Mouse (Mus musculus) C2C12 (cell line): ENCODE measurements at regions not wholly inside any gene's neighbourhood (a gene's known extent, or its start where the extent isn't known, plus 50 kb on each side); places are given as distances from the start of the nearest gene placed in this dataset.

Source experiments
- H3K27me3 ChIP-seq: one replicate; pipeline ENCODE4 v1.6.1; 2011; ENCODE audit not compliant: control insufficient read depth, insufficient read depth, insufficient read length
- H3K36me3 ChIP-seq: one replicate; pipeline ENCODE4 v1.6.1; 2011; ENCODE audit not compliant: control insufficient read depth, insufficient read depth
- H3K4me3 ChIP-seq: one replicate; pipeline ENCODE4 v1.5.1; 2011; ENCODE audit warnings: mild to moderate bottlenecking, control low read depth; ENCODE audit not compliant: poor library complexity, insufficient read depth, severe bottlenecking
- H3K79me2 ChIP-seq: one replicate; pipeline ENCODE4 v1.6.1; 2011; ENCODE audit not compliant: control insufficient read depth, insufficient read depth
- H3K79me3 ChIP-seq: one replicate; pipeline ENCODE4 v1.6.1; 2011; ENCODE audit warnings: low read depth, control low read depth
- H3ac ChIP-seq: one replicate; pipeline ENCODE3; 2011; ENCODE audit warnings: low read depth; ENCODE audit not compliant: control insufficient read depth, insufficient read length
- CEBPB ChIP-seq: IDR thresholded peaks from one replicate; pipeline ENCODE4 v1.6.1; 2011; ENCODE audit warnings: low read depth, mild to moderate bottlenecking, control low read depth, moderate library complexity
- CTCF ChIP-seq: IDR thresholded peaks from one replicate; pipeline ENCODE4 v1.5.1; 2011; ENCODE audit not compliant: control insufficient read depth, insufficient read depth, insufficient read length
- FOSL1 ChIP-seq: IDR thresholded peaks from one replicate; pipeline ENCODE4 v1.8.0; 2011; ENCODE audit warnings: mild to moderate bottlenecking, low read length; ENCODE audit not compliant: poor library complexity, insufficient read depth, severe bottlenecking
- MAX ChIP-seq: IDR thresholded peaks from one replicate; pipeline ENCODE4 v1.6.1; 2011; ENCODE audit warnings: mild to moderate bottlenecking, control low read depth
- MYOD1 ChIP-seq: IDR thresholded peaks from one replicate; pipeline ENCODE4 v1.6.1; 2011; ENCODE audit warnings: low read depth; ENCODE audit not compliant: control insufficient read depth, insufficient read length
- MYOG ChIP-seq: IDR thresholded peaks from one replicate; pipeline ENCODE4 v1.6.1; 2011; ENCODE audit not compliant: control insufficient read depth, insufficient read length; ENCODE audit errors: extremely low read depth
- USF1 ChIP-seq: IDR thresholded peaks from one replicate; pipeline ENCODE4 v1.6.1; 2011; ENCODE audit warnings: low read depth, mild to moderate bottlenecking, control low read depth, moderate library complexity

DNA sequence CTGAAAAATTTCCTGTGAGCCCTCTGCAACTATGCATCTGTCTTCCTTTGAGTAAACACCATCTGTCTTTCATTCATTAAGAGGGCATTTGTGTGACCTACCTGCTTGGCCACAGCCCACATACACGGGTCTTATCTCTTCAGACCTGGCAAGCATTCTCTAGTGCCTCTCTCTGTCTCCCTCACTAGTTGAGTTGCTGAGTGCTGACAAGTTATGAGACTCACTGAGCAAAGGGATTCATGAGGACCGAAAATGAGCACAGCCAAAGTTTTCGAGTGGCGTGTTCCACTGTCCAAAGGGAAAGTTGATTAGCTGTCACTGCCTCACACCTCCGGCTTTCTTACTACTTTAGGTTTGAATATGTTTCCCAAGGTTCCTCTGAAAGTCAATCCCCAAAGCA lies 328.5 kb downstream of the Pmp22 start:
- TF ChIP-seq CTCF (no peak), USF1 (no peak), MAX (no peak)
- H3K36me3 ChIP-seq: no peaks in the 10 kb centered on the region
- H3K27me3 ChIP-seq: no peaks in the 10 kb centered on the region
- no peak overlapping the region for H3ac ChIP-seq
- H3K79me3 ChIP-seq: no peaks in the 10 kb centered on the region
- no peaks in the 10 kb centered on the region for H3K79me2 ChIP-seq
- no peak overlapping the region for H3K4me3 ChIP-seq

GRCm38 (mm10) chr11:63460146-63460545 lies 331.4 kb downstream of the Pmp22 start:
- H3ac ChIP-seq: no peak overlapping the region
- H3K79me2 ChIP-seq: no peaks in the 10 kb centered on the region
- no peaks in the 10 kb centered on the region for H3K79me3 ChIP-seq
- H3K4me3 ChIP-seq: no peak overlapping the region
- no peaks in the 10 kb centered on the region for H3K36me3 ChIP-seq
- no peaks in the 10 kb centered on the region for H3K27me3 ChIP-seq
- TF ChIP-seq MYOD1: no peak
- no peak for TF ChIP-seq CEBPB
- TF ChIP-seq USF1: no peak
- no peak for TF ChIP-seq FOSL1
- no peak for TF ChIP-seq CTCF
- TF ChIP-seq MYOG: no peak
- no peak for TF ChIP-seq MAX

DNA sequence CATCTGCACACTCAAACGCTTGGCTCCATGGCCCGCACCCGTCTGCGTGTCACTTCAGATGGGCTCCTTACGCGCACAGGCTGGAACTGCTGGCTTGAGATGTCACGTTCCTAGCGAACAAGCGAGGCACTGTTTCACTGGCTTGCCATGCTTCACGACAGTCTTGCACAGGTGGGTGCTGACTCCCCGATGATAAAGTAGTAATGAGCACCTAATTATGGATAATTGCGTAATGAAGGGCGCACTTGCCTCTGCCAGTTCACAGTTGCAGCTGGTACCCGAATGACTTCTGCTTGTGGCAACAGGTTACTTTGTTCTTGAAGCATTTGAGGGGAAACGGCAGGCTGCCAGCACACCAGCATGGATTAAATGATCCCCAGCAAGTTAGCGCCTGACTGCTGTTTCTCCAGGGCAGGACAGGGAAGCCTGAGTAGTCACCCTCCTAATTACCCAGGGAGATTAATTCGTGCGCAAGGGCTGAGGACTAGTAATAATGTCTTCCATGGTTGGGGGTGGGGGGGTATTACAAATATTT lies 335.1 kb downstream of the Pmp22 start:
- Histone ChIP-seq H3K36me3 (no peaks in the 10 kb centered on the region), H3K79me3 (no peaks in the 10 kb centered on the region), H3K79me2 (no peaks in the 10 kb centered on the region), H3K27me3 (no peaks in the 10 kb centered on the region), H3ac (no peak overlapping the region), H3K4me3 (no peak overlapping the region)
- TF ChIP-seq MYOG (no peak), CEBPB (no peak), MAX (no peak), MYOD1 (no peak), FOSL1 (no peak), USF1 (no peak), CTCF (no peak)

DNA sequence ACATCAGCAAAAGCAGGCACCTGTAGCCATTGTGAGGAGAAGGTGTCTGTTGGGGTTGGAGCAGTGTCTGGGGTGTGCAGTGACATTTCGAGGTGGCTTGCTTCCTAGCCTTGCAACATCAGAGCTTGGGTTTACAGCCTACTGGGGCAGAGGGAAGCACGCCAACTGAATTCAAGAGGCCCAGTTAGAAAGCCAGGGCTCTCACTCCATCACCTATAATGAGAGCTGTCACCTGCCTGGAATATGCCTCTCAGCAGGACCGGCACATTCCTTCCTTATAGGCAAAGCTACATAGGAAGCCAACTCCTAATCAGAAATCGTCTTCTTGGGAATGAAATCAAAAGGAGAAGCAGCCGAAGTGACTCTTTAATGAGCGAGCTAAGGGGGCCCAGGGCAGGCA lies 337.2 kb downstream of the Pmp22 start:
- Histone ChIP-seq H3K27me3 (no peaks in the 10 kb centered on the region), H3ac (no peak overlapping the region), H3K79me2 (no peaks in the 10 kb centered on the region), H3K36me3 (no peaks in the 10 kb centered on the region), H3K79me3 (no peaks in the 10 kb centered on the region), H3K4me3 (no peak overlapping the region)
- TF ChIP-seq FOSL1: no peak

DNA sequence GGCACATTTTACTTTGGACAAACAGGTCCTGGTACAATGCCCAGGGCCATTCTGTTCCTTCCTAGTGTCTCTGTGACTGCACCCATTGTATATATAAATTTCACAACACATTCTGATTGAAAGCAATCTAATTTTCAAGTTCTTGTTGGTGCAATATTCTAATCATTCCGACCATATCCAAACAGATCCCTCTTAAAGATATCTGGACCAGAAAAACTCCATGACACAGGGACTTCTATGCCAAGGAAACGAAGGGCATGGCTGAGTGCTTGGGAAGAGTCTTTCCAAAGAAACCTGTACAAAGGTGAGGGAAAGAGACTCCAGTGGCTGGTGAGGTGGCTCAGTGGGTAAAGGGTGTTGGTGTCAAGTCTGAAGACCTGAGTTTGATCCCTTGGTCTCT lies 337.8 kb downstream of the Pmp22 start:
- no peaks in the 10 kb centered on the region for H3K79me3 ChIP-seq
- H3K27me3 ChIP-seq: no peaks in the 10 kb centered on the region

GRCm38 (mm10) chr11:63474831-63475230 lies 346.0 kb downstream of the Pmp22 start:
- Histone ChIP-seq H3K36me3 (no peaks in the 10 kb centered on the region), H3K27me3 (no peaks in the 10 kb centered on the region), H3ac (no peak overlapping the region), H3K79me3 (no peaks in the 10 kb centered on the region), H3K4me3 (no peak overlapping the region), H3K79me2 (no peaks in the 10 kb centered on the region)
- TF ChIP-seq MYOG (no peak), CTCF (no peak), MYOD1 (no peak), FOSL1 (no peak), CEBPB (no peak), USF1 (no peak), MAX (no peak)

More for the DNA sequence above, 337.8 kb downstream of the Pmp22 start:
- H3ac ChIP-seq: no peak overlapping the region
- H3K79me2 ChIP-seq: no peaks in the 10 kb centered on the region
- no peak for TF ChIP-seq CTCF
- TF ChIP-seq USF1: no peak
- no peak for TF ChIP-seq MAX
- TF ChIP-seq MYOD1: no peak
- no peak for TF ChIP-seq MYOG
- TF ChIP-seq FOSL1: no peak
- no peak for TF ChIP-seq CEBPB
- H3K4me3 ChIP-seq: no peak overlapping the region
- no peaks in the 10 kb centered on the region for H3K36me3 ChIP-seq
